Mouse (Mus musculus): ENCODE measurements around the gene Wrnip1. TPM values are rescaled to one million over a fixed set of nuclear protein-coding genes. Genes with fewer than 3 reads are reported as not detected.

Gene Wrnip1
- polyA plus RNA-seq (2015; fragmentation: Nextera tagmentation; extraction: Ambion mirVana) = 10.3 and 15.2 TPM in 2 replicates

GRCm38 (mm10) chr13:32801693-32802221, at the start of gene Wrnip1:
Wrnip1 (plus strand) TSS chr13:32802038.
- Histone ChIP-seq H3K27ac (replicated peaks) (peak within 1 kb of the TSS; percentile 77), H3K9me3 (replicated peaks) (no peaks in the 10 kb centered on the region), H3K36me3 (replicated peaks) (peaks cover 14% of the 10 kb centered on the region), H3K4me3 (replicated peaks) (peak within 1 kb of the TSS; percentile 90), H3K4me2 (peak within 1 kb of the TSS; percentile 99), H3K27me3 (no peaks in the 10 kb centered on the region), H3K9ac (peak within 1 kb of the TSS; percentile 84), H3K4me1 (replicated peaks) (peaks cover 34% of the 10 kb centered on the region)
- ATAC-seq (ENCODE audit: insufficient read depth) = peak; percentile 94
- under 1% methylated on average over 46 of the region's 51 CpGs for WGBS (ENCODE audit: insufficient replicate concordance)

- Histone ChIP-seq H3K9me3 (replicated peaks) (no peaks in the 10 kb centered on the region), H3K4me3 (replicated peaks) (no peak overlapping the region), H3K9ac (no peak overlapping the region), H3K27ac (replicated peaks) (no peak overlapping the region), H3K36me3 (replicated peaks) (no peaks in the 10 kb centered on the region), H3K4me1 (replicated peaks) (no peaks in the 10 kb centered on the region), H3K4me2 (no peak overlapping the region), H3K27me3 (no peaks in the 10 kb centered on the region)
- ATAC-seq (ENCODE audit: insufficient read depth) = no peak
- 28% methylated on average over 4 of the region's 4 CpGs for WGBS (ENCODE audit: insufficient replicate concordance)
Measured at GRCm38 (mm10) chr13:32752066-32752657, 49.7 kb upstream of the Wrnip1 start.

- no peak for ATAC-seq (ENCODE audit: insufficient read depth)
- no peaks in the 10 kb centered on the region for H3K36me3 ChIP-seq (replicated peaks)
- no peak overlapping the region for H3K4me2 ChIP-seq
- H3K4me3 ChIP-seq (replicated peaks) = no peak overlapping the region
- H3K9me3 ChIP-seq (replicated peaks) = no peaks in the 10 kb centered on the region
- 27% methylated on average over 4 of the region's 4 CpGs for WGBS (ENCODE audit: insufficient replicate concordance)
- no peaks in the 10 kb centered on the region for H3K27me3 ChIP-seq
- H3K27ac ChIP-seq (replicated peaks) = no peak overlapping the region
- H3K9ac ChIP-seq = no peak overlapping the region
- no peaks in the 10 kb centered on the region for H3K4me1 ChIP-seq (replicated peaks)
Measured at GRCm38 (mm10) chr13:32759036-32759435, 42.8 kb upstream of the Wrnip1 start.

- no peaks in the 10 kb centered on the region for H3K4me1 ChIP-seq (replicated peaks)
- H3K27ac ChIP-seq (replicated peaks) = no peak overlapping the region
- 54% methylated on average over 2 of the region's 2 CpGs for WGBS (ENCODE audit: insufficient replicate concordance)
- H3K27me3 ChIP-seq = no peaks in the 10 kb centered on the region
- no peaks in the 10 kb centered on the region for H3K9me3 ChIP-seq (replicated peaks)
- H3K9ac ChIP-seq = no peak overlapping the region
- no peak for ATAC-seq (ENCODE audit: insufficient read depth)
- no peak overlapping the region for H3K4me3 ChIP-seq (replicated peaks)
- H3K36me3 ChIP-seq (replicated peaks) = no peaks in the 10 kb centered on the region
- no peak overlapping the region for H3K4me2 ChIP-seq
Measured at GRCm38 (mm10) chr13:32760795-32761194, 41.0 kb upstream of the Wrnip1 start.

- no peak overlapping the region for H3K9ac ChIP-seq
- 55% methylated on average over 3 of the region's 3 CpGs for WGBS (ENCODE audit: insufficient replicate concordance)
- no peak overlapping the region for H3K27ac ChIP-seq (replicated peaks)
- ATAC-seq (ENCODE audit: insufficient read depth) = no peak
- H3K4me1 ChIP-seq (replicated peaks) = no peaks in the 10 kb centered on the region
- no peaks in the 10 kb centered on the region for H3K36me3 ChIP-seq (replicated peaks)
- no peaks in the 10 kb centered on the region for H3K27me3 ChIP-seq
- H3K4me3 ChIP-seq (replicated peaks) = no peak overlapping the region
- no peak overlapping the region for H3K4me2 ChIP-seq
- H3K9me3 ChIP-seq (replicated peaks) = no peaks in the 10 kb centered on the region
Measured at GRCm38 (mm10) chr13:32763141-32763540, 38.7 kb upstream of the Wrnip1 start.

- no peak overlapping the region for H3K9ac ChIP-seq
- no peak overlapping the region for H3K27ac ChIP-seq (replicated peaks)
- H3K4me2 ChIP-seq = no peak overlapping the region
- WGBS (ENCODE audit: insufficient replicate concordance) = 33% methylated on average over 7 of the region's 7 CpGs
- ATAC-seq (ENCODE audit: insufficient read depth) = no peak
- H3K9me3 ChIP-seq (replicated peaks) = no peaks in the 10 kb centered on the region
- H3K4me3 ChIP-seq (replicated peaks) = no peak overlapping the region
- H3K27me3 ChIP-seq = no peaks in the 10 kb centered on the region
- H3K36me3 ChIP-seq (replicated peaks) = no peaks in the 10 kb centered on the region
- H3K4me1 ChIP-seq (replicated peaks) = no peaks in the 10 kb centered on the region
Measured at GRCm38 (mm10) chr13:32764448-32764847, 37.4 kb upstream of the Wrnip1 start.

GRCm38 (mm10) chr13:32768104-32768503, 33.7 kb upstream of the Wrnip1 start:
- no peaks in the 10 kb centered on the region for H3K36me3 ChIP-seq (replicated peaks)
- H3K27ac ChIP-seq (replicated peaks) = no peak overlapping the region
- H3K4me1 ChIP-seq (replicated peaks) = no peaks in the 10 kb centered on the region
- 11% methylated on average over 4 of the region's 4 CpGs for WGBS (ENCODE audit: insufficient replicate concordance)
- H3K4me3 ChIP-seq (replicated peaks) = no peak overlapping the region
- no peak overlapping the region for H3K9ac ChIP-seq
- H3K4me2 ChIP-seq = no peak overlapping the region
- ATAC-seq (ENCODE audit: insufficient read depth) = no peak
- H3K27me3 ChIP-seq = no peaks in the 10 kb centered on the region
- no peaks in the 10 kb centered on the region for H3K9me3 ChIP-seq (replicated peaks)

- Histone ChIP-seq H3K27ac (replicated peaks) (no peak overlapping the region), H3K27me3 (no peaks in the 10 kb centered on the region), H3K4me1 (replicated peaks) (no peaks in the 10 kb centered on the region), H3K4me3 (replicated peaks) (no peak overlapping the region), H3K9ac (no peak overlapping the region), H3K9me3 (replicated peaks) (no peaks in the 10 kb centered on the region), H3K36me3 (replicated peaks) (no peaks in the 10 kb centered on the region), H3K4me2 (no peak overlapping the region)
- 28% methylated on average over 3 of the region's 3 CpGs for WGBS (ENCODE audit: insufficient replicate concordance)
- ATAC-seq (ENCODE audit: insufficient read depth) = no peak
Measured at GRCm38 (mm10) chr13:32769960-32770359, 31.9 kb upstream of the Wrnip1 start.

- no peak for ATAC-seq (ENCODE audit: insufficient read depth)
- 74% methylated on average over 9 of the region's 9 CpGs for WGBS (ENCODE audit: insufficient replicate concordance)
- no peaks in the 10 kb centered on the region for H3K27me3 ChIP-seq
- H3K9ac ChIP-seq = no peak overlapping the region
- no peaks in the 10 kb centered on the region for H3K4me1 ChIP-seq (replicated peaks)
- H3K4me3 ChIP-seq (replicated peaks) = no peak overlapping the region
- H3K27ac ChIP-seq (replicated peaks) = no peak overlapping the region
- no peaks in the 10 kb centered on the region for H3K36me3 ChIP-seq (replicated peaks)
- H3K4me2 ChIP-seq = no peak overlapping the region
- no peaks in the 10 kb centered on the region for H3K9me3 ChIP-seq (replicated peaks)
Measured at GRCm38 (mm10) chr13:32775889-32776288, 25.9 kb upstream of the Wrnip1 start.

GRCm38 (mm10) chr13:32776350-32776749, 25.5 kb upstream of the Wrnip1 start:
- no peak overlapping the region for H3K9ac ChIP-seq
- WGBS (ENCODE audit: insufficient replicate concordance) = 74% methylated on average over 10 of the region's 10 CpGs
- no peak for ATAC-seq (ENCODE audit: insufficient read depth)
- no peaks in the 10 kb centered on the region for H3K36me3 ChIP-seq (replicated peaks)
- no peak overlapping the region for H3K4me3 ChIP-seq (replicated peaks)
- H3K4me1 ChIP-seq (replicated peaks) = no peaks in the 10 kb centered on the region
- H3K9me3 ChIP-seq (replicated peaks) = no peaks in the 10 kb centered on the region
- H3K27ac ChIP-seq (replicated peaks) = no peak overlapping the region
- no peaks in the 10 kb centered on the region for H3K27me3 ChIP-seq
- H3K4me2 ChIP-seq = no peak overlapping the region

- Histone ChIP-seq H3K4me2 (no peak overlapping the region), H3K36me3 (replicated peaks) (no peaks in the 10 kb centered on the region), H3K9me3 (replicated peaks) (no peaks in the 10 kb centered on the region), H3K4me3 (replicated peaks) (no peak overlapping the region), H3K27ac (replicated peaks) (no peak overlapping the region), H3K9ac (no peak overlapping the region), H3K4me1 (replicated peaks) (no peaks in the 10 kb centered on the region), H3K27me3 (no peaks in the 10 kb centered on the region)
- 51% methylated on average over 3 of the region's 3 CpGs for WGBS (ENCODE audit: insufficient replicate concordance)
- no peak for ATAC-seq (ENCODE audit: insufficient read depth)
Measured at GRCm38 (mm10) chr13:32778861-32779260, 23.0 kb upstream of the Wrnip1 start.

GRCm38 (mm10) chr13:32783055-32783454, 18.8 kb upstream of the Wrnip1 start:
- ATAC-seq (ENCODE audit: insufficient read depth) = no peak
- Histone ChIP-seq H3K36me3 (replicated peaks) (no peaks in the 10 kb centered on the region), H3K4me2 (no peak overlapping the region), H3K9ac (no peak overlapping the region), H3K4me3 (replicated peaks) (no peak overlapping the region), H3K9me3 (replicated peaks) (no peaks in the 10 kb centered on the region), H3K27ac (replicated peaks) (no peak overlapping the region), H3K27me3 (no peaks in the 10 kb centered on the region), H3K4me1 (replicated peaks) (no peaks in the 10 kb centered on the region)
- 41% methylated on average over 5 of the region's 5 CpGs for WGBS (ENCODE audit: insufficient replicate concordance)
